8 mouse cellular contexts compared by ENCODE assay signal in genomic region chr10:18743286-18744142, GRCm38 (mm10). TPM values are rescaled to one million over a fixed set of nuclear protein-coding genes. Genes with fewer than 3 reads are reported as not detected.
DNase-seq lines count a peak whose midpoint lies in the region; ATAC-seq and TF ChIP-seq lines count a peak whose summit lies in the region.

Gene Arfgef3 (minus strand): TSS chr10:18743949.

- H3K9ac ChIP-seq in intestine, postnatal 0 days (ENCODE audit: low read depth, low read length): peak within 1 kb of the TSS; percentile 62

- H3K4me1 ChIP-seq in intestine, postnatal 0 days (replicated peaks; ENCODE audit: control insufficient read depth, insufficient read depth, low read length): no peaks in the 10 kb centered on the region

- H3K4me3 ChIP-seq in intestine, postnatal 0 days (ENCODE audit: low read depth, low read length): peak within 1 kb of the TSS; percentile 56
- peak within 1 kb of the TSS; percentile 36 for H3K4me3 ChIP-seq in macrophage (ENCODE audit: inconsistent target)

- no peaks in the 10 kb centered on the region for H3K36me3 ChIP-seq in intestine, postnatal 0 days (ENCODE audit: control insufficient read depth, insufficient read depth)
- no peaks in the 10 kb centered on the region for H3K36me3 ChIP-seq in macrophage (ENCODE audit: inconsistent target)

- peak; percentile 38; the same call in 1 of the 2 replicates for TF ChIP-seq CTCF in intestine, postnatal 0 days (IDR thresholded peaks at IDR 0.05; ENCODE audit: low read depth)

- peak; percentile 92 for ATAC-seq in intestine, postnatal 0 days
- no peak for ATAC-seq in monocyte, adult 5-6 weeks (replicated peaks; ENCODE audit: insufficient number of reproducible peaks, low FRiP score, low TSS enrichment, poor library complexity, severe bottlenecking)

- H3K79me2 ChIP-seq in macrophage (ENCODE audit: inconsistent target): no peaks in the 10 kb centered on the region

- 2% methylated on average over 50 of the region's 50 CpGs for WGBS in intestine, postnatal 0 days
- WGBS in macrophage (ENCODE audit: missing documents): 4% methylated on average over 50 of the region's 50 CpGs

- intact Hi-C loops in left cerebral cortex, postnatal 10 days (cut with DNase I): no loop called here

- H3K27ac ChIP-seq in intestine, postnatal 0 days (ENCODE audit: low read depth, low read length): no peak within 1 kb of the TSS
- no peak within 1 kb of the TSS for H3K27ac ChIP-seq in macrophage

- H3K4me2 ChIP-seq in intestine, postnatal 0 days (replicated peaks; ENCODE audit: low read depth): peak within 1 kb of the TSS; percentile 90

- no peaks in the 10 kb centered on the region for H3K9me3 ChIP-seq in intestine, postnatal 0 days (ENCODE audit: control insufficient read depth)

- H3K27me3 ChIP-seq in intestine, postnatal 0 days (replicated peaks; ENCODE audit: control insufficient read depth, insufficient read depth, low read length): no peaks in the 10 kb centered on the region

- peak; percentile 86 for DNase-seq in adrenal gland, postnatal 14 days
- peak; percentile 47 for DNase-seq in embryo, embryonic 9.5 days (ENCODE audit: extremely low spot score)
- peak; percentile 29 to 43 for DNase-seq in heart, adult 18-20 months
- peak; percentile 64 to 82 for DNase-seq in left cerebral cortex, postnatal 10 days (ENCODE audit: extremely low spot score in 1 of 2, low spot score in 2 of 2)
- peak; percentile 87 for DNase-seq in right cerebral cortex, postnatal 10 days (ENCODE audit: low spot score in 2 of 2)

RNA-seq across cellular contexts. Expression of gene Arfgef3, which starts in this region (rescaled TPM):
- total RNA-seq in adrenal gland, postnatal 14 days (2021): 5.4 and 7.0 TPM in 2 replicates
- under 1 TPM; 0.15 to 0.36 TPM for total RNA-seq in heart, adult 18-20 months (2021)
- polyA plus RNA-seq in intestine, postnatal 0 days (2015; fragmentation: Nextera tagmentation; extraction: Ambion mirVana): 1.5 and 1.6 TPM in 2 replicates
- total RNA-seq in left cerebral cortex, postnatal 10 days (2021): 10 to 100 TPM; 89.4 to 94.9 TPM
- total RNA-seq in macrophage (2018; cell fraction: chromatin; rRNA removed): 10 to 100 TPM in 9 of 26 experiments, 1 to 10 TPM in 17; 2.0 to 18.6 (median 6.4) TPM
- total RNA-seq in macrophage (2018; cell fraction: cytosol; rRNA removed): 1 to 10 TPM; 1.2 to 7.9 (median 3.9) TPM
- total RNA-seq in macrophage (2018; cell fraction: nucleus; rRNA removed): 10 to 100 TPM in 1 of 26 experiments, 1 to 10 TPM in 25; 1.4 to 13.3 (median 6.1) TPM
- 1.2 to 3.0 TPM (median 1.2 TPM) in 3 replicates for polyA plus RNA-seq in macrophage (2018)
- total RNA-seq in monocyte, adult 5-6 weeks (2017): 0.10 to 0.11 TPM in 2 of 3 replicates, not detected in the other

Comparison
In these comparisons a context has a peak if more than half of its experiments do, and no peak if none do; other contexts are left out.
1. RNA of gene Arfgef3 (total RNA-seq): 89.4 to 94.9 TPM in left cerebral cortex, postnatal 10 days; 5.4 to 7.0 TPM in adrenal gland, postnatal 14 days, 0.15 to 0.36 TPM in heart, adult 18-20 months and 0.10 to 0.11 TPM in monocyte, adult 5-6 weeks; every median in the first group is over 10 times any median in the second.
2. Peak in DNase-seq in heart, adult 18-20 months; RNA of the gene not detected or under 1 TPM.
3. DNase-seq: peak in every context shown above with its lines; median percentile 87 in right cerebral cortex, postnatal 10 days; 86 in adrenal gland, postnatal 14 days; 73 in left cerebral cortex, postnatal 10 days; 47 in embryo, embryonic 9.5 days; 36 in heart, adult 18-20 months.